Mouse (Mus musculus) midbrain, embryonic 16.5 days (tissue): ENCODE measurements around the gene Stox1. TPM values are rescaled to one million over a fixed set of nuclear protein-coding genes. Genes with fewer than 3 reads are reported as not detected.
"Not testable (repeated sequence)": the region's sequence is repeated elsewhere in the genome, so short reads cannot be mapped to it uniquely, and the experiment has no call there.

ENCODE experiments used
- ATAC-seq: fragments of 200-750 bp; cut with Nextera tagmentation; 2 replicates; pipeline ENCODE4 v1.8.0; 2017; ENCODE audit warnings: moderate TSS enrichment
- H3K27ac ChIP-seq: fragments of 300-500 bp; sonication (generic); 2 replicates; pipeline ENCODE4 v1.5.1; 2014; ENCODE audit warnings: mild to moderate bottlenecking, low read length, mixed read lengths
- H3K27me3 ChIP-seq: fragments of 300-500 bp; sonication (generic); 2 replicates; pipeline ENCODE4 v1.6.1; 2014; ENCODE audit warnings: low read depth, low read length, mixed read lengths; ENCODE audit not compliant: control insufficient read depth, insufficient read depth
- H3K36me3 ChIP-seq: fragments of 300-500 bp; sonication (generic); 2 replicates; pipeline ENCODE4 v1.6.1; 2014; ENCODE audit warnings: mild to moderate bottlenecking, low read length, moderate library complexity, mixed read lengths; ENCODE audit not compliant: control insufficient read depth, insufficient read depth
- H3K4me1 ChIP-seq: fragments of 300-500 bp; sonication (generic); 2 replicates; pipeline ENCODE4 v1.6.1; 2014; ENCODE audit warnings: mild to moderate bottlenecking, low read length, mixed read lengths; ENCODE audit not compliant: control insufficient read depth, insufficient read depth
- H3K4me2 ChIP-seq: fragments of 300-500 bp; sonication (generic); 2 replicates; pipeline ENCODE4 v1.6.1; 2014; ENCODE audit warnings: mild to moderate bottlenecking, low read length, mixed read lengths
- H3K4me3 ChIP-seq: fragments of 300-500 bp; sonication (generic); 2 replicates; pipeline ENCODE4 v1.5.1; 2014; ENCODE audit warnings: low read depth, mild to moderate bottlenecking, low read length, moderate library complexity, mixed read lengths
- H3K9ac ChIP-seq: fragments of 300-500 bp; sonication (generic); 2 replicates; pipeline ENCODE4 v1.6.1; 2014; ENCODE audit warnings: low read depth, low read length, mixed read lengths
- H3K9me3 ChIP-seq: fragments of 300-500 bp; sonication (generic); replicated peaks from 2 replicates; pipeline ENCODE4 v1.6.1; 2014; ENCODE audit warnings: mild to moderate bottlenecking, low read length, mixed read lengths; ENCODE audit not compliant: control insufficient read depth, poor library complexity, severe bottlenecking
- WGBS: fragments of 180-500 bp; shearing (Covaris S2); extraction: QIAGEN DNeasy Blood & Tissue Kit; methylation state at CpG from one replicate; pipeline ENCODE4 v1.1.7; 2014; 5-methylcytosine and 5-hydroxymethylcytosine counted together
- polyA plus RNA-seq: library from polyadenylated mRNA; unstranded; fragments of >200 nt; fragmentation: Nextera tagmentation; extraction: Ambion mirVana; gene quantifications from 2 replicates; pipeline ENCODE4 v1.2.1, GENCODE M21; 2015

Gene Stox1
- 3.5 and 5.4 TPM in 2 replicates for polyA plus RNA-seq

- peak within 1 kb of the TSS; percentile 40 for H3K27ac ChIP-seq
- H3K4me1 ChIP-seq = peaks cover 5% of the 10 kb centered on the region; the same call in 1 of the 2 replicates
- peak within 1 kb of the TSS; percentile 75 for H3K9ac ChIP-seq
- H3K9me3 ChIP-seq = no peaks in the 10 kb centered on the region
- no peaks in the 10 kb centered on the region for H3K36me3 ChIP-seq
- peak within 1 kb of the TSS; percentile 79 for H3K4me2 ChIP-seq
- peak; percentile 90 for ATAC-seq
- no peaks in the 10 kb centered on the region for H3K27me3 ChIP-seq
- H3K4me3 ChIP-seq = peak within 1 kb of the TSS; percentile 66
- WGBS = under 1% methylated on average over 80 of the region's 85 CpGs
These were observed at the start of gene Stox1 for GRCm38 (mm10) chr10:62725771-62726687. Gene Stox1 (minus strand): TSS chr10:62726128.

- no peaks in the 10 kb centered on the region for H3K4me1 ChIP-seq
- no peaks in the 10 kb centered on the region for H3K27me3 ChIP-seq
- H3K9me3 ChIP-seq = no peaks in the 10 kb centered on the region
- ATAC-seq = no peak
- H3K4me3 ChIP-seq = no peak overlapping the region
- H3K36me3 ChIP-seq = peaks cover 32% of the 10 kb centered on the region
- no peak overlapping the region for H3K27ac ChIP-seq
- H3K4me2 ChIP-seq = no peak overlapping the region
- 93% methylated on average over 6 of the region's 6 CpGs for WGBS
- no peak overlapping the region for H3K9ac ChIP-seq
These were observed 24.9 kb upstream of the Stox1 start for GRCm38 (mm10) chr10:62750781-62751180.

GRCm38 (mm10) chr10:62739961-62740737 lies 14.2 kb upstream of the Stox1 start:
- 53% methylated on average over 4 of the region's 4 CpGs for WGBS
- H3K27ac ChIP-seq = peak overlapping the region; percentile 22; the same call in 1 of the 2 replicates
- peak; percentile 62 for ATAC-seq
- H3K27me3 ChIP-seq = no peaks in the 10 kb centered on the region
- H3K9ac ChIP-seq = no peak overlapping the region
- H3K9me3 ChIP-seq = no peaks in the 10 kb centered on the region
- H3K4me3 ChIP-seq = no peak overlapping the region
- no peaks in the 10 kb centered on the region for H3K4me1 ChIP-seq
- no peak overlapping the region for H3K4me2 ChIP-seq
- peaks cover 27% of the 10 kb centered on the region for H3K36me3 ChIP-seq

- WGBS = 45% methylated on average over 4 of the region's 4 CpGs
- no peaks in the 10 kb centered on the region for H3K27me3 ChIP-seq
- ATAC-seq = no peak
These were observed 11.2 kb upstream of the Stox1 start for GRCm38 (mm10) chr10:62736965-62737688.

GRCm38 (mm10) chr10:62730826-62731225 lies 4.9 kb upstream of the Stox1 start:
- peaks cover 5% of the 10 kb centered on the region; the same call in 1 of the 2 replicates for H3K4me1 ChIP-seq

More at GRCm38 (mm10) chr10:62736965-62737688, 11.2 kb upstream of the Stox1 start:
- H3K9ac ChIP-seq = no peak overlapping the region
- H3K27ac ChIP-seq = no peak overlapping the region
- H3K4me2 ChIP-seq = no peak overlapping the region
- no peak overlapping the region for H3K4me3 ChIP-seq
- peaks cover 13% of the 10 kb centered on the region for H3K36me3 ChIP-seq
- H3K9me3 ChIP-seq = no peaks in the 10 kb centered on the region
- no peaks in the 10 kb centered on the region for H3K4me1 ChIP-seq

GRCm38 (mm10) chr10:62724936-62725335 lies 992 bp downstream of the Stox1 start:
- Histone ChIP-seq H3K27me3 (no peaks in the 10 kb centered on the region), H3K4me3 (peak overlapping the region; percentile 66), H3K27ac (no peak overlapping the region), H3K4me1 (peaks cover 5% of the 10 kb centered on the region; the same call in 1 of the 2 replicates), H3K9me3 (no peaks in the 10 kb centered on the region), H3K36me3 (no peaks in the 10 kb centered on the region), H3K4me2 (peak overlapping the region; percentile 79), H3K9ac (no peak overlapping the region)
- WGBS = 33% methylated on average over 7 of the region's 7 CpGs
- ATAC-seq = no peak

More at GRCm38 (mm10) chr10:62730826-62731225, 4.9 kb upstream of the Stox1 start:
- Histone ChIP-seq H3K9me3 (no peaks in the 10 kb centered on the region), H3K9ac (no peak overlapping the region), H3K27me3 (no peaks in the 10 kb centered on the region), H3K4me2 (no peak overlapping the region), H3K4me3 (no peak overlapping the region), H3K27ac (no peak overlapping the region), H3K36me3 (no peaks in the 10 kb centered on the region)
- 84% methylated on average over 10 of the region's 10 CpGs for whole genome bisulfite sequencing
- no peak for ATAC-seq

- peaks cover 5% of the 10 kb centered on the region; the same call in 1 of the 2 replicates for H3K4me1 ChIP-seq
- no peak overlapping the region for H3K4me2 ChIP-seq
- 35% methylated on average over 4 of the region's 4 CpGs for WGBS
- no peaks in the 10 kb centered on the region for H3K9me3 ChIP-seq
- H3K27me3 ChIP-seq = no peaks in the 10 kb centered on the region
- H3K36me3 ChIP-seq = no peaks in the 10 kb centered on the region
- no peak for ATAC-seq
- H3K27ac ChIP-seq = no peak overlapping the region
- no peak overlapping the region for H3K9ac ChIP-seq
- H3K4me3 ChIP-seq = no peak overlapping the region
These were observed 3.2 kb downstream of the Stox1 start for GRCm38 (mm10) chr10:62722701-62723100.

GRCm38 (mm10) chr10:62720574-62720973 lies 5.4 kb downstream of the Stox1 start:
- not testable (repeated sequence) for H3K36me3 ChIP-seq, H3K4me3 ChIP-seq, H3K4me1 ChIP-seq, ATAC-seq, H3K27me3 ChIP-seq, H3K9me3 ChIP-seq, H3K27ac ChIP-seq, H3K9ac ChIP-seq, H3K4me2 ChIP-seq
- WGBS = 87% methylated on average over 7 of the region's 8 CpGs
